Mouse (Mus musculus): ENCODE measurements around the gene Dscaml1.

DNA sequence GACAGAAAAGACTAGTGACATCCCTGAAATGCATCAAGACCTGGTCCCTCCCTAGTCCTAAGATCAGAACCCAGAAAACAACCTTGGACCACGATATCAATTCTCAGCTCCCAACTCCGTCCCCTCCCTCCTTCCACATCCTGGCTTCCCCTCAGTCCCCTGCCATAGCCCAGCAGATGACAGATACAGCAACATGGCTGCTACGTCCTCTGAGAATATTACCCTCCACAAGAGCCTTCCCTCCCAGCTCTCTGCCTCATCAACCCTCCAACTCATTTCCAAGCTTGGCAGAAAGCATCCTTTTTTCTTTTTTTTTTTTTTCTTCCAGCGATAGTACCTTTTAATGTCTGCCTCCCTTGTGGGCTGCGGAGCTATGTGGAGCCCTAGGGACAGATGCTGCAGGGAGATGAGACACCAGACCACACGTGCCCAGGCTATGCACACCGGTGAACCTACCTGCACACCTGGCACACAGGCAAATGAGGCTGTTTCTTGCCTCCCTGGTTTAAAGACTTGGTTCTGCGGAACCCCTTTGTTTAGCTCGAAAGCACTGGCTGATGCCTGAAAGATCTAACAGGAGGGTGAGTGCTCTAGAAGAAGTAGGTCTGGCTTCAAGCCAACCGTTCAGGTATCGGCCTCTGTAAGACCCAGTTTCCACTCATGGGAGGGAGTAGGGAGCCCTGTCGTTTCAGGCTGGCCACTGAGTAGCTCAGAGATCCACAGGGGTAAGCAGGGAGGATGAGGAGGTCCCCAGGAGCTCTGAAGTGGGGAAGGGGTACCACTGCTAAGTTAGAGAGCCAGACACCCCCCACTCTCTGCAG lies 357.0 kb downstream of the Dscaml1 start:
- no peak for TF ChIP-seq CTCF (IDR thresholded peaks at IDR 0.05; ENCODE audit: insufficient read depth, low read length)
- TF ChIP-seq POLR2A (IDR thresholded peaks at IDR 0.05; ENCODE audit: borderline replicate concordance, extremely low read depth, low read depth, low read length), result no peak

Data from lung, adult 2 months (tissue).